Mouse (Mus musculus) liver, adult 2 months (tissue): ENCODE results near the gene Cmip. TPM values are rescaled to one million over a fixed set of nuclear protein-coding genes. Genes with fewer than 3 reads are reported as not detected.
"Not testable (repeated sequence)": the region's sequence is repeated elsewhere in the genome, so short reads cannot be mapped to it uniquely, and the experiment has no call there.

Experiments
- DNase-seq: peaks from one replicate; pipeline ENCODE4 v3.0.0-alpha.2; 2011; ENCODE audit warnings: low read depth, low spot score; ENCODE audit errors: extremely low read depth
- H3K27ac ChIP-seq: fragments of 200-500 bp; replicated peaks from 2 replicates; pipeline ENCODE4 v1.5.1; 2012; ENCODE audit warnings: low read depth, mild to moderate bottlenecking, control low read depth, inconsistent platforms, low read length; ENCODE audit not compliant: insufficient read depth
- H3K27me3 ChIP-seq: fragments of 200-500 bp; 2 replicates; pipeline ENCODE4 v1.6.1; 2012; ENCODE audit warnings: mild to moderate bottlenecking, moderate library complexity, low read length, inconsistent platforms; ENCODE audit not compliant: control insufficient read depth, insufficient read depth
- H3K36me3 ChIP-seq: fragments of 200-500 bp; 2 replicates; pipeline ENCODE4 v1.6.1; 2012; ENCODE audit warnings: low read length, inconsistent platforms; ENCODE audit not compliant: control insufficient read depth, insufficient read depth
- H3K4me1 ChIP-seq: fragments of 200-500 bp; 2 replicates; pipeline ENCODE4 v1.6.1; 2011; ENCODE audit warnings: low read length; ENCODE audit not compliant: control insufficient read depth, insufficient read depth
- H3K4me3 ChIP-seq: fragments of 200-500 bp; 2 replicates; pipeline ENCODE4 v1.5.1; 2011; ENCODE audit warnings: low read depth, mild to moderate bottlenecking, control low read depth, low read length, moderate library complexity; ENCODE audit not compliant: insufficient read depth
- H3K79me2 ChIP-seq: fragments of 200-500 bp; 2 replicates; pipeline ENCODE4 v1.6.1; 2012; ENCODE audit warnings: inconsistent platforms, mild to moderate bottlenecking, low read length, moderate library complexity; ENCODE audit not compliant: control insufficient read depth, insufficient read depth
- H3K9ac ChIP-seq: fragments of 200-500 bp; 2 replicates; pipeline ENCODE4 v1.6.1; 2012; ENCODE audit warnings: low read depth, mild to moderate bottlenecking, control low read depth, inconsistent platforms, low read length
- CTCF ChIP-seq: fragments of 200-500 bp; IDR thresholded peaks from 2 replicates; pipeline ENCODE4 v1.5.1; 2011; ENCODE audit warnings: low read depth, low read length, control low read depth
- POLR2A ChIP-seq: fragments of 200-500 bp; IDR thresholded peaks from 2 replicates; pipeline ENCODE4 v1.6.1; 2011; ENCODE audit warnings: low read length, control low read depth; ENCODE audit not compliant: insufficient read depth; ENCODE audit errors: extremely low read depth
- WGBS: fragments of 180-500 bp; shearing (Covaris S2); methylation state at CpG from one replicate; pipeline ENCODE4 v1.1.7; 2018; 5-methylcytosine and 5-hydroxymethylcytosine counted together
- polyA plus RNA-seq: library from polyadenylated mRNA; depleted of rRNA; stranded (reverse); fragments of >200 nt; gene quantifications from 2 replicates; pipeline ENCODE4 v1.2.3, GENCODE M21; 2012
- total RNA-seq: library from RNA; depleted of rRNA; stranded (reverse); fragments of >200 nt; gene quantifications from 2 replicates; pipeline ENCODE4 v1.2.3, GENCODE M21; 2014

The Cmip gene
- total and polyA plus RNA-seq, 2 experiments, result 8.8 to 21.0 TPM

- H3K9ac ChIP-seq, result no peak overlapping the region
- no peak for TF ChIP-seq POLR2A
- no peak for TF ChIP-seq CTCF
- H3K36me3 ChIP-seq, result peaks cover 2% of the 10 kb centered on the region; the same call in 1 of the 2 replicates
- H3K27ac ChIP-seq, result no peak overlapping the region
- peaks cover 3% of the 10 kb centered on the region; the same call in 1 of the 2 replicates for H3K79me2 ChIP-seq
- WGBS, result 89% methylated on average over 9 of the region's 9 CpGs
- H3K4me3 ChIP-seq, result no peak overlapping the region
- DNase-seq, result no peak
- H3K4me1 ChIP-seq, result peaks cover 1% of the 10 kb centered on the region; the same call in 1 of the 2 replicates
- no peaks in the 10 kb centered on the region for H3K27me3 ChIP-seq
Measured at GRCm38 (mm10) chr8:117417830-117418229, 161.0 kb downstream of the Cmip start.

- TF ChIP-seq POLR2A, result no peak
- no peak for TF ChIP-seq CTCF
- Histone ChIP-seq H3K36me3 (peaks cover 4% of the 10 kb centered on the region; the same call in 1 of the 2 replicates), H3K4me3 (no peak overlapping the region), H3K27me3 (no peaks in the 10 kb centered on the region), H3K4me1 (peaks cover 3% of the 10 kb centered on the region; the same call in 1 of the 2 replicates), H3K9ac (no peak overlapping the region), H3K79me2 (no peaks in the 10 kb centered on the region; the same call in 1 of the 2 replicates), H3K27ac (no peak overlapping the region)
- DNase-seq, result no peak
- 80% methylated on average over 17 of the region's 17 CpGs for WGBS
Measured at GRCm38 (mm10) chr8:117420841-117421534, 164.1 kb downstream of the Cmip start.

GRCm38 (mm10) chr8:117421838-117422237, 165.0 kb downstream of the Cmip start:
- Histone ChIP-seq H3K36me3 (peaks cover 5% of the 10 kb centered on the region; the same call in 1 of the 2 replicates), H3K27ac (no peak overlapping the region), H3K9ac (no peak overlapping the region), H3K4me1 (peaks cover 3% of the 10 kb centered on the region; the same call in 1 of the 2 replicates), H3K4me3 (no peak overlapping the region), H3K27me3 (no peaks in the 10 kb centered on the region), H3K79me2 (no peaks in the 10 kb centered on the region; the same call in 1 of the 2 replicates)
- TF ChIP-seq CTCF (no peak), POLR2A (no peak)
- no peak for DNase-seq
- 21% methylated on average over 5 of the region's 5 CpGs for WGBS

- no peak for DNase-seq
- WGBS, result 87% methylated on average over 6 of the region's 6 CpGs
Measured at GRCm38 (mm10) chr8:117422343-117422742, 165.5 kb downstream of the Cmip start.

GRCm38 (mm10) chr8:117423029-117423428, 166.2 kb downstream of the Cmip start:
- Histone ChIP-seq H3K79me2 (no peaks in the 10 kb centered on the region; the same call in 1 of the 2 replicates), H3K9ac (no peak overlapping the region), H3K27ac (no peak overlapping the region), H3K27me3 (no peaks in the 10 kb centered on the region), H3K4me1 (peaks cover 3% of the 10 kb centered on the region; the same call in 1 of the 2 replicates), H3K4me3 (no peak overlapping the region), H3K36me3 (peaks cover 6% of the 10 kb centered on the region; the same call in 1 of the 2 replicates)
- WGBS, result 43% methylated on average over 4 of the region's 4 CpGs
- TF ChIP-seq POLR2A (no peak), CTCF (0 out of 2 replicates have a peak, but pooled peaks have one; percentile 11)
- peak; percentile 78 for DNase-seq

More at GRCm38 (mm10) chr8:117422343-117422742, 165.5 kb downstream of the Cmip start:
- H3K79me2 ChIP-seq, result no peaks in the 10 kb centered on the region; the same call in 1 of the 2 replicates
- no peak overlapping the region for H3K9ac ChIP-seq
- TF ChIP-seq CTCF, result no peak
- peaks cover 7% of the 10 kb centered on the region; the same call in 1 of the 2 replicates for H3K36me3 ChIP-seq
- no peaks in the 10 kb centered on the region for H3K27me3 ChIP-seq
- peaks cover 3% of the 10 kb centered on the region; the same call in 1 of the 2 replicates for H3K4me1 ChIP-seq
- H3K4me3 ChIP-seq, result no peak overlapping the region
- H3K27ac ChIP-seq, result no peak overlapping the region

- not testable (repeated sequence) for H3K79me2 ChIP-seq, H3K4me1 ChIP-seq, H3K27ac ChIP-seq, H3K36me3 ChIP-seq, H3K9ac ChIP-seq, H3K4me3 ChIP-seq, DNase-seq, H3K27me3 ChIP-seq
- 87% methylated on average over 8 of the region's 8 CpGs for WGBS
Measured at GRCm38 (mm10) chr8:117427816-117428215, 171.0 kb downstream of the Cmip start.
